Mouse (Mus musculus): ENCODE measurements at regions not wholly inside any gene's neighbourhood (a gene's known extent, or its start where the extent isn't known, plus 50 kb on each side); places are given as distances from the start of the nearest gene placed in this dataset.

- Histone ChIP-seq H3K9me3 (ENCODE audit: control insufficient read depth, low read length) (no peaks in the 10 kb centered on the region), H3K4me3 (ENCODE audit: low read depth, low read length) (no peak overlapping the region), H3K4me2 (no peak overlapping the region), H3K27ac (ENCODE audit: low read depth, low read length) (peak overlapping the region; percentile 65), H3K27me3 (ENCODE audit: control insufficient read depth, insufficient read depth, low read length) (no peaks in the 10 kb centered on the region), H3K4me1 (ENCODE audit: control insufficient read depth, insufficient read depth, low read length) (peaks cover 19% of the 10 kb centered on the region), H3K36me3 (ENCODE audit: control insufficient read depth, insufficient read depth, low read length) (no peaks in the 10 kb centered on the region), H3K9ac (ENCODE audit: low read length) (no peak overlapping the region)
- peak; percentile 95 for ATAC-seq (ENCODE audit: low FRiP score)
- 25% methylated on average over 4 of the region's 4 CpGs for WGBS
- peak; percentile 90 for DNase-seq (ENCODE audit: low spot score, missing footprints)
These were observed 62.9 kb upstream of the Nepro start for GRCm38 (mm10) chr16:44660996-44661876.

- Histone ChIP-seq H3K27ac (ENCODE audit: low read depth, low read length) (no peak overlapping the region), H3K27me3 (ENCODE audit: control insufficient read depth, insufficient read depth, low read length) (no peaks in the 10 kb centered on the region), H3K9ac (ENCODE audit: low read length) (no peak overlapping the region), H3K36me3 (ENCODE audit: control insufficient read depth, insufficient read depth, low read length) (no peaks in the 10 kb centered on the region), H3K9me3 (ENCODE audit: control insufficient read depth, low read length) (no peaks in the 10 kb centered on the region), H3K4me2 (no peak overlapping the region), H3K4me1 (ENCODE audit: control insufficient read depth, insufficient read depth, low read length) (peaks cover 19% of the 10 kb centered on the region), H3K4me3 (ENCODE audit: low read depth, low read length) (no peak overlapping the region)
- DNase-seq (ENCODE audit: low spot score, missing footprints) (peak; percentile 85), ATAC-seq (ENCODE audit: low FRiP score) (no peak)
- WGBS: 73% methylated on average over 8 of the region's 8 CpGs
These were observed 65.8 kb upstream of the Nepro start for GRCm38 (mm10) chr16:44658306-44658705.

GRCm38 (mm10) chr16:44656181-44656580 lies 67.9 kb upstream of the Nepro start:
- DNase-seq (ENCODE audit: low spot score, missing footprints): peak; percentile 73
- WGBS: 96% methylated on average over 1 of the region's 1 CpGs
- no peaks in the 10 kb centered on the region for H3K9me3 ChIP-seq (ENCODE audit: control insufficient read depth, low read length)

GRCm38 (mm10) chr16:44655306-44655705 lies 68.8 kb upstream of the Nepro start:
- Histone ChIP-seq H3K4me1 (ENCODE audit: control insufficient read depth, insufficient read depth, low read length) (no peaks in the 10 kb centered on the region), H3K27ac (ENCODE audit: low read depth, low read length) (no peak overlapping the region), H3K4me3 (ENCODE audit: low read depth, low read length) (no peak overlapping the region), H3K9ac (ENCODE audit: low read length) (no peak overlapping the region), H3K9me3 (ENCODE audit: control insufficient read depth, low read length) (no peaks in the 10 kb centered on the region), H3K27me3 (ENCODE audit: control insufficient read depth, insufficient read depth, low read length) (no peaks in the 10 kb centered on the region), H3K4me2 (no peak overlapping the region), H3K36me3 (ENCODE audit: control insufficient read depth, insufficient read depth, low read length) (no peaks in the 10 kb centered on the region)
- WGBS: 76% methylated on average over 3 of the region's 3 CpGs
- DNase-seq (ENCODE audit: low spot score, missing footprints) (peak; percentile 67), ATAC-seq (ENCODE audit: low FRiP score) (no peak)

More at GRCm38 (mm10) chr16:44656181-44656580, 67.9 kb upstream of the Nepro start:
- H3K9ac ChIP-seq (ENCODE audit: low read length): no peak overlapping the region
- no peak overlapping the region for H3K4me2 ChIP-seq
- H3K27me3 ChIP-seq (ENCODE audit: control insufficient read depth, insufficient read depth, low read length): no peaks in the 10 kb centered on the region
- H3K36me3 ChIP-seq (ENCODE audit: control insufficient read depth, insufficient read depth, low read length): no peaks in the 10 kb centered on the region
- H3K27ac ChIP-seq (ENCODE audit: low read depth, low read length): no peak overlapping the region
- no peak for ATAC-seq (ENCODE audit: low FRiP score)
- H3K4me3 ChIP-seq (ENCODE audit: low read depth, low read length): no peak overlapping the region
- peaks cover 1% of the 10 kb centered on the region; the same call in 1 of the 2 replicates for H3K4me1 ChIP-seq (ENCODE audit: control insufficient read depth, insufficient read depth, low read length)

GRCm38 (mm10) chr16:44648547-44649223 lies 75.4 kb upstream of the Nepro start:
- no peak for ATAC-seq (ENCODE audit: low FRiP score)
- Histone ChIP-seq H3K4me2 (no peak overlapping the region), H3K4me1 (ENCODE audit: control insufficient read depth, insufficient read depth, low read length) (peaks cover 4% of the 10 kb centered on the region; the same call in 1 of the 2 replicates), H3K27ac (ENCODE audit: low read depth, low read length) (no peak overlapping the region), H3K9ac (ENCODE audit: low read length) (no peak overlapping the region), H3K4me3 (ENCODE audit: low read depth, low read length) (no peak overlapping the region), H3K36me3 (ENCODE audit: control insufficient read depth, insufficient read depth, low read length) (no peaks in the 10 kb centered on the region), H3K27me3 (ENCODE audit: control insufficient read depth, insufficient read depth, low read length) (no peaks in the 10 kb centered on the region), H3K9me3 (ENCODE audit: control insufficient read depth, low read length) (no peaks in the 10 kb centered on the region)
- WGBS: 65% methylated on average over 2 of the region's 2 CpGs
- peak; percentile 81 for DNase-seq (ENCODE audit: low spot score, missing footprints)

GRCm38 (mm10) chr16:44643992-44644391 lies 80.1 kb upstream of the Nepro start:
- 27% methylated on average over 4 of the region's 4 CpGs for WGBS
- Histone ChIP-seq H3K4me3 (ENCODE audit: low read depth, low read length) (no peak overlapping the region), H3K27ac (ENCODE audit: low read depth, low read length) (no peak overlapping the region), H3K27me3 (ENCODE audit: control insufficient read depth, insufficient read depth, low read length) (no peaks in the 10 kb centered on the region), H3K36me3 (ENCODE audit: control insufficient read depth, insufficient read depth, low read length) (no peaks in the 10 kb centered on the region), H3K4me2 (no peak overlapping the region), H3K4me1 (ENCODE audit: control insufficient read depth, insufficient read depth, low read length) (peaks cover 4% of the 10 kb centered on the region; the same call in 1 of the 2 replicates), H3K9ac (ENCODE audit: low read length) (no peak overlapping the region), H3K9me3 (ENCODE audit: control insufficient read depth, low read length) (no peaks in the 10 kb centered on the region)
- DNase-seq (ENCODE audit: low spot score, missing footprints): peak; percentile 90
- ATAC-seq (ENCODE audit: low FRiP score): 0 out of 2 replicates have a peak, but pooled peaks have one; percentile 44

- Histone ChIP-seq H3K27me3 (ENCODE audit: control insufficient read depth, insufficient read depth, low read length) (no peaks in the 10 kb centered on the region), H3K4me2 (no peak overlapping the region), H3K9ac (ENCODE audit: low read length) (no peak overlapping the region), H3K4me3 (ENCODE audit: low read depth, low read length) (no peak overlapping the region), H3K36me3 (ENCODE audit: control insufficient read depth, insufficient read depth, low read length) (no peaks in the 10 kb centered on the region), H3K9me3 (ENCODE audit: control insufficient read depth, low read length) (no peaks in the 10 kb centered on the region), H3K4me1 (ENCODE audit: control insufficient read depth, insufficient read depth, low read length) (0 out of 2 replicates have a peak, but pooled peaks cover 3% of the 10 kb centered on the region), H3K27ac (ENCODE audit: low read depth, low read length) (no peak overlapping the region)
- 94% methylated on average over 3 of the region's 3 CpGs for WGBS
- peak; percentile 23 for DNase-seq (ENCODE audit: low spot score, missing footprints)
- ATAC-seq (ENCODE audit: low FRiP score): no peak
These were observed 78.4 kb upstream of the Boc start for GRCm38 (mm10) chr16:44637100-44637499.

GRCm38 (mm10) chr16:44634486-44634885 lies 75.8 kb upstream of the Boc start:
- Histone ChIP-seq H3K9ac (ENCODE audit: low read length) (no peak overlapping the region), H3K9me3 (ENCODE audit: control insufficient read depth, low read length) (no peaks in the 10 kb centered on the region), H3K27ac (ENCODE audit: low read depth, low read length) (no peak overlapping the region), H3K4me3 (ENCODE audit: low read depth, low read length) (no peak overlapping the region), H3K27me3 (ENCODE audit: control insufficient read depth, insufficient read depth, low read length) (no peaks in the 10 kb centered on the region), H3K4me1 (ENCODE audit: control insufficient read depth, insufficient read depth, low read length) (0 out of 2 replicates have a peak, but pooled peaks cover 3% of the 10 kb centered on the region), H3K4me2 (no peak overlapping the region), H3K36me3 (ENCODE audit: control insufficient read depth, insufficient read depth, low read length) (no peaks in the 10 kb centered on the region)
- peak; percentile 54 for DNase-seq (ENCODE audit: low spot score, missing footprints)
- 96% methylated on average over 4 of the region's 4 CpGs for WGBS
- ATAC-seq (ENCODE audit: low FRiP score): no peak

Data from midbrain, embryonic 11.5 days (tissue).